17 mouse cellular contexts compared by ENCODE assay signal in the genomic region with DNA sequence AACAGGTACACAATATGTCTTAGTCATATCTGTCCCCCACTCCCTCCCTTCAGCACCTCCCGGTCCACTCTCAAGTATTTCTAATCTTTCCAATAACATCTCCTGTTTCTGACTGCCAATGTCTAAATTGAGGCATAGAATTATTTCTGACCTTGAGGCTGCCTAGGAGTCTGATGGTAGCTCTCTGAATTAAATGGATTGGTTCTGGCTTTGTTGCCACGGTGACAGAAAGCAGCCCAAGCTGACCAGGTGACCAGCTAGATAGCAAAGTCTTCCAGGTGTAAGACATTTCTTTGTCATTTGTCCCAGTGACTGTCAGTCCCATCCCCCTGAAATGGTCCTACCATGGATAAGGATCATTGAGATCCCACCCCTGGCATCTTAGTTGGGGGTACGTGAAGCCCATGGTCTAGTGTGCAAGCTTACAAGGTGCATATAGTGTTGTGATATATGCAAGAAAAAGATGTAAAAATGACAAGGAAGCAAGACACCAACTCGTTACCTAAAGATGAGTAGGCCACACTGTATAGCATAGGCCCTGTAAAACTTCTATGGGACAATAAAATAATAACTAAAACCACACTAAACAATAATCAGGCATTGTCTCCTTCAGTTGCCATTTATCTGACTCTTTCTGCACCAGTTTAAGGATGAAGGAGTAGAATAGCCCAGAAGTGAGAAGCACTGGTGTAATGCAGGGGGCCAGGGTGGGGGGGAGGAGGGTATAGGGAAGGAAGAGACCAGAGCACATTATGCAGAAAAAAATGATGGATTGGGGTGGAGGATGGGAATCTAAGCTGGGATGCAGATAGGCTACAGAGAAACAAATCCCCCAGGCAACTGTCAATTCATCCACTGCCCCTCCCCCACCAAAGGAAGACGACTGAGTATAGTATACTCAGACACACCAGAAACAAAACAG.
A peak's percentile ranks its signal among the peaks of the same experiment; 100 is the strongest.
DNase-seq lines count a peak whose midpoint lies in the region; ATAC-seq lines count a peak whose summit lies in the region.
"Had no signal": no experiment of that assay in that cellular context is flagged by ENCODE, and none has a peak within 500 bp of the region (broad histone marks: within the 10 kb centered on the region; RNA-seq: fewer than 3 reads in every experiment).

No protein-coding gene starts in this region.

- H3K9ac ChIP-seq in embryonic facial prominence, embryonic 11.5 days (replicated peaks; ENCODE audit: low read length), result no peak overlapping the region
- H3K9ac ChIP-seq in midbrain, embryonic 15.5 days, result no peak overlapping the region
- H3K9ac ChIP-seq: hindbrain, embryonic 15.5 days had no signal

- no peak overlapping the region for H3K4me2 ChIP-seq in embryonic facial prominence, embryonic 11.5 days (ENCODE audit: low read depth, low read length)
- H3K4me2 ChIP-seq in midbrain, embryonic 15.5 days, result no peak overlapping the region
- H3K4me2 ChIP-seq: hindbrain, embryonic 15.5 days had no signal

- no peaks in the 10 kb centered on the region for H3K9me3 ChIP-seq in embryonic facial prominence, embryonic 11.5 days (replicated peaks; ENCODE audit: control insufficient read depth, low read length)
- H3K9me3 ChIP-seq in embryonic facial prominence, embryonic 10.5 days, result no peaks in the 10 kb centered on the region
- H3K9me3 ChIP-seq in midbrain, embryonic 15.5 days, result no peaks in the 10 kb centered on the region
- H3K9me3 ChIP-seq: hindbrain, embryonic 15.5 days had no signal

- DNase-seq in embryonic facial prominence, embryonic 11.5 days (ENCODE audit: low spot score), result no peak
- DNase-seq in embryonic facial prominence, embryonic 10.5 days (ENCODE audit: low spot score), result no peak
- DNase-seq in retina, postnatal 1 day, result peak; percentile 30
- no peak for DNase-seq in retina, embryonic 14.5 days (ENCODE audit: low spot score)
- no peak for DNase-seq in thymus, adult 18-20 months
- DNase-seq: adrenal gland, adult 2 months; cerebellum, adult 11-12 months; gastrocnemius, postnatal 10 days; heart, adult 2 months; kidney, adult 2 months; kidney, postnatal 25 days; lung, postnatal 10 days; thymus, postnatal 36 days had no signal

- no peak overlapping the region for H3K27ac ChIP-seq in embryonic facial prominence, embryonic 11.5 days (replicated peaks; ENCODE audit: low read depth, low read length)
- H3K27ac ChIP-seq in embryonic facial prominence, embryonic 10.5 days (replicated peaks), result no peak overlapping the region
- H3K27ac ChIP-seq in midbrain, embryonic 15.5 days, result 0 out of 2 replicates have a peak overlapping the region, but pooled peaks have one; percentile 43
- H3K27ac ChIP-seq: heart, adult 2 months; hindbrain, embryonic 15.5 days had no signal

- no peak overlapping the region for H3K4me3 ChIP-seq in embryonic facial prominence, embryonic 11.5 days (ENCODE audit: low read depth, low read length)
- H3K4me3 ChIP-seq in embryonic facial prominence, embryonic 10.5 days, result no peak overlapping the region
- no peak overlapping the region for H3K4me3 ChIP-seq in midbrain, embryonic 15.5 days
- H3K4me3 ChIP-seq: heart, adult 2 months; hindbrain, embryonic 15.5 days had no signal

- ATAC-seq in embryonic facial prominence, embryonic 11.5 days (replicated peaks; ENCODE audit: insufficient number of reproducible peaks, low FRiP score, low TSS enrichment, low read depth), result peak; percentile 78
- ATAC-seq in midbrain, embryonic 15.5 days (replicated peaks), result peak; percentile 76; the same call in 1 of the 2 replicates
- ATAC-seq in megakaryocyte progenitor cell, adult 5-6 weeks (replicated peaks; ENCODE audit: poor library complexity), result no peak
- ATAC-seq: forebrain, embryonic 14.5 days had no signal

- no peaks in the 10 kb centered on the region for H3K36me3 ChIP-seq in embryonic facial prominence, embryonic 11.5 days (replicated peaks; ENCODE audit: control insufficient read depth, insufficient read depth, low read depth, low read length)
- no peaks in the 10 kb centered on the region for H3K36me3 ChIP-seq in embryonic facial prominence, embryonic 10.5 days (replicated peaks)
- H3K36me3 ChIP-seq in midbrain, embryonic 15.5 days (replicated peaks), result no peaks in the 10 kb centered on the region
- H3K36me3 ChIP-seq: hindbrain, embryonic 15.5 days had no signal

- H3K27me3 ChIP-seq in embryonic facial prominence, embryonic 11.5 days (ENCODE audit: control insufficient read depth, insufficient read depth, low read length), result no peaks in the 10 kb centered on the region
- H3K27me3 ChIP-seq in embryonic facial prominence, embryonic 10.5 days (replicated peaks; ENCODE audit: low read depth, poor library complexity, severe bottlenecking), result no peaks in the 10 kb centered on the region
- no peaks in the 10 kb centered on the region for H3K27me3 ChIP-seq in midbrain, embryonic 15.5 days (replicated peaks)
- H3K27me3 ChIP-seq: hindbrain, embryonic 15.5 days had no signal

- H3K4me1 ChIP-seq in embryonic facial prominence, embryonic 11.5 days (ENCODE audit: control insufficient read depth, insufficient read depth, low read length), result no peaks in the 10 kb centered on the region
- 0 out of 2 replicates have a peak, but pooled peaks cover 2% of the 10 kb centered on the region for H3K4me1 ChIP-seq in embryonic facial prominence, embryonic 10.5 days
- H3K4me1 ChIP-seq in midbrain, embryonic 15.5 days, result peaks cover 9% of the 10 kb centered on the region; the same call in 1 of the 2 replicates

- WGBS in embryonic facial prominence, embryonic 11.5 days, result 76% methylated on average over 5 of the region's 5 CpGs
- WGBS in embryonic facial prominence, embryonic 10.5 days, result 75% methylated on average over 5 of the region's 5 CpGs
- 60% methylated on average over 5 of the region's 5 CpGs for WGBS in midbrain, embryonic 15.5 days
